Mouse (Mus musculus): ENCODE measurements at regions not wholly inside any gene's neighbourhood (a gene's known extent, or its start where the extent isn't known, plus 50 kb on each side); places are given as distances from the start of the nearest gene placed in this dataset.
A peak's percentile ranks its signal among the peaks of the same experiment; 100 is the strongest.
"Not testable (repeated sequence)": the region's sequence is repeated elsewhere in the genome, so short reads cannot be mapped to it uniquely, and the experiment has no call there.

DNA sequence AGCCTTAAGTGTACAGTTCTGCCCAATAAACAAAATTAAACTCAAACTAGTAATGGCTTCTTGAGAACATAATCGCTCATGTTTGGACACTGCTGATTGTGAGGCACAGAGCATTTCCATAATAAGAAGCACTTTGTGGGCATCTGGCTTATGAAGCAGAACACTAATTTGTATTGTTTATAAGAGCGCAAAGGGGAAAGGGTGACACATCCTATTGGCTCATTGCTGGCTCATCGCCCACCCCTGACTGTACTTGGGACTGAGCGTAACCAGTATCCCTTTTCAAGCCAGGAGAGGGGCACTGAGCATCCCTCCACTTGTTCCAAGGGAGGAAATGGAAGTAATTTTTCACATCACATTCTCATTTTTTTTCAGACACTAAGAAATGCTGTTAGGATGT is 288.0 kb downstream of the Sfmbt2 start:
- Histone ChIP-seq H3K27me3 (no peaks in the 10 kb centered on the region), H3K9me3 (peaks cover 7% of the 10 kb centered on the region; the same call in 1 of the 2 replicates), H3K27ac (no peak overlapping the region), H3K4me2 (replicated peaks) (no peak overlapping the region), H3K4me1 (no peaks in the 10 kb centered on the region), H3K4me3 (no peak overlapping the region), H3K36me3 (no peaks in the 10 kb centered on the region), H3K9ac (no peak overlapping the region)
- WGBS = 88% methylated on average over 4 of the region's 4 CpGs
- ATAC-seq (ENCODE audit: low FRiP score, low read depth) = no peak

DNA sequence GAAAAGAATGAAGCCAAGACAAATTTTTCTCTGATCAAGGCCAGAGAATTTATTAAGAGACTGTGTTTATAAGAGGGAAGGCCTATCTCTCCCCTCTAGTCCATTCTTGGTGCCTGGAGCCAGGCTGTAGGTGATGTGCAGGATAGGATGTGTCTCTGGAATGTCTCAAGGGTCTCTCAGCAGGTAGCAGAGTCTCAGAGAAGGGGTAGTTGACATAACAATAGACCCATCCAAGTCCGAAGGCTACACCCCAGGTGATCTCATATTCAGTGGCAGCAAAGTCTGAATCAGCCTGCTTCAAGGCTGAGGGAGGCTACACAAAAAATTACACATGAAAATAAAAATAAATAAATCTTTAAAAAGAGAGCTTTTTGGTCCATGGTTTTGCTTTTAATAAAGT is 297.6 kb downstream of the Sfmbt2 start:
- H3K4me3 ChIP-seq; H3K4me2 ChIP-seq (replicated peaks); H3K27ac ChIP-seq; H3K27me3 ChIP-seq; H3K9me3 ChIP-seq; ATAC-seq (ENCODE audit: low FRiP score, low read depth); H3K9ac ChIP-seq; H3K36me3 ChIP-seq: not testable (repeated sequence)
- WGBS = 65% methylated on average over 1 of the region's 1 CpGs
- 0 out of 2 replicates have a peak, but pooled peaks cover 12% of the 10 kb centered on the region for H3K4me1 ChIP-seq

GRCm38 (mm10) chr2:10670423-10671298 is 300.4 kb downstream of the Sfmbt2 start:
- no peak for ATAC-seq (ENCODE audit: low FRiP score, low read depth)
- H3K9ac ChIP-seq = no peak overlapping the region
- WGBS = 34% methylated on average over 7 of the region's 7 CpGs
- H3K27me3 ChIP-seq = peaks cover 21% of the 10 kb centered on the region; the same call in 1 of the 2 replicates
- no peaks in the 10 kb centered on the region for H3K36me3 ChIP-seq
- no peak overlapping the region for H3K27ac ChIP-seq
- no peak overlapping the region for H3K4me3 ChIP-seq
- H3K4me2 ChIP-seq (replicated peaks) = no peak overlapping the region
- no peaks in the 10 kb centered on the region for H3K9me3 ChIP-seq
- H3K4me1 ChIP-seq = peaks cover 16% of the 10 kb centered on the region; the same call in 1 of the 2 replicates

GRCm38 (mm10) chr2:10671299-10671632 is 301.0 kb downstream of the Sfmbt2 start:
- H3K9ac ChIP-seq = no peak overlapping the region
- peaks cover 20% of the 10 kb centered on the region for H3K27me3 ChIP-seq
- H3K9me3 ChIP-seq = no peaks in the 10 kb centered on the region
- H3K36me3 ChIP-seq = no peaks in the 10 kb centered on the region
- no peak; the same call in 1 of the 2 replicates for ATAC-seq (ENCODE audit: low FRiP score, low read depth)
- H3K27ac ChIP-seq = no peak overlapping the region
- H3K4me3 ChIP-seq = no peak overlapping the region
- no peak overlapping the region for H3K4me2 ChIP-seq (replicated peaks)
- WGBS = 40% methylated on average over 2 of the region's 2 CpGs
- peaks cover 16% of the 10 kb centered on the region; the same call in 1 of the 2 replicates for H3K4me1 ChIP-seq

GRCm38 (mm10) chr2:10672196-10672595 is 301.9 kb downstream of the Sfmbt2 start:
- Histone ChIP-seq H3K4me2 (replicated peaks) (no peak overlapping the region), H3K9me3 (no peaks in the 10 kb centered on the region), H3K4me3 (no peak overlapping the region), H3K27ac (no peak overlapping the region), H3K4me1 (peaks cover 16% of the 10 kb centered on the region; the same call in 1 of the 2 replicates), H3K9ac (no peak overlapping the region), H3K36me3 (no peaks in the 10 kb centered on the region), H3K27me3 (peaks cover 21% of the 10 kb centered on the region)
- 93% methylated on average over 4 of the region's 4 CpGs for WGBS
- ATAC-seq (ENCODE audit: low FRiP score, low read depth) = no peak

- H3K36me3 ChIP-seq = no peaks in the 10 kb centered on the region
- H3K4me2 ChIP-seq (replicated peaks) = no peak overlapping the region
- H3K27ac ChIP-seq = no peak overlapping the region
- peaks cover 19% of the 10 kb centered on the region for H3K27me3 ChIP-seq
- 28% methylated on average over 6 of the region's 6 CpGs for WGBS
- H3K4me1 ChIP-seq = peaks cover 16% of the 10 kb centered on the region; the same call in 1 of the 2 replicates
- H3K9me3 ChIP-seq = no peaks in the 10 kb centered on the region
- no peak overlapping the region; the same call in 1 of the 2 replicates for H3K9ac ChIP-seq
- ATAC-seq (ENCODE audit: low FRiP score, low read depth) = no peak
- no peak overlapping the region for H3K4me3 ChIP-seq
Measured at GRCm38 (mm10) chr2:10674738-10675349, 304.5 kb downstream of the Sfmbt2 start.

DNA sequence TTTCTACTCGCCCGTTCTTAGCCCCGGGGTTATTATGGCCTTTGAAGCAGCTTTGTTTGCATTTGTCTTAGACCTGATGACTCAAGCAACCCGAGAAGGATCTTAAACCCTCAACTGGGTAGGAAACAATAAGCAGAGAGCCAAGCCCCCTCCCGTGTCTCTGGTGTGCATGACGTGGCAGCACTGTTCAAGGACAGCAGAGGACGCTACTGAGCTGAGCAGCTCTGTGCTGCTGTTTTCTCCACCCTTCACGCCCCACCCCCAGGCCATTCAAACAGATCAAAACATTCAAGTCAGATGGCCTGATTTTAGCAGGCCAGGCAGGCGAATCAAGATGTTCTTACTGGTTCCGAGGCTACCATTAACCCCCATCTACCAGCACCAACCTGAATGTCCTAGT is 331.1 kb downstream of the Sfmbt2 start:
- WGBS = 45% methylated on average over 10 of the region's 10 CpGs
- Histone ChIP-seq H3K4me2 (replicated peaks) (no peak overlapping the region), H3K36me3 (no peaks in the 10 kb centered on the region), H3K4me3 (no peak overlapping the region), H3K27ac (no peak overlapping the region), H3K4me1 (no peaks in the 10 kb centered on the region), H3K9ac (no peak overlapping the region), H3K27me3 (no peaks in the 10 kb centered on the region), H3K9me3 (no peaks in the 10 kb centered on the region)
- no peak for ATAC-seq (ENCODE audit: low FRiP score, low read depth)

DNA sequence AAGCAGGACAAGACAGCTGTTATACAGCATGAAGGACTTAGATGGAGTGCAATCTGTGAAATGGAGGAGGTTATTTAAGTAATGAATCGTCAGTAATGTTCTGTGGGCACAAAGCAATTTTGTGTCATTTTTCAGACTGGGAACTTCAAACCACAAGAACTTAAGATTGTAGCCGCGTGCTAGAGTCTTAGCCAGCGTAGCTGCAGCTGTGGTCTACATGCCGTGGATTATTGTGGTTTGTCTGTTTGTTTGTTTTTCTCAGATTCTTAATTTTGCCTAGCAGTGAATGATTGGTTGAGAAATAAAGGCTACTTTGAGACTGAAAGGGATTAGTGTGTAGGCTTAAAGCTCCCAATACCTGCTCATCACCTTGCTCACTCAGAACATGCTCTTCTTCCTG is 348.1 kb downstream of the Sfmbt2 start:
- WGBS = 66% methylated on average over 5 of the region's 5 CpGs
- Histone ChIP-seq H3K4me1 (no peaks in the 10 kb centered on the region), H3K4me3 (no peak overlapping the region), H3K9me3 (no peaks in the 10 kb centered on the region), H3K36me3 (no peaks in the 10 kb centered on the region), H3K9ac (no peak overlapping the region), H3K27ac (no peak overlapping the region), H3K4me2 (replicated peaks) (no peak overlapping the region), H3K27me3 (peaks cover 3% of the 10 kb centered on the region; the same call in 1 of the 2 replicates)
- no peak for ATAC-seq (ENCODE audit: low FRiP score, low read depth)

DNA sequence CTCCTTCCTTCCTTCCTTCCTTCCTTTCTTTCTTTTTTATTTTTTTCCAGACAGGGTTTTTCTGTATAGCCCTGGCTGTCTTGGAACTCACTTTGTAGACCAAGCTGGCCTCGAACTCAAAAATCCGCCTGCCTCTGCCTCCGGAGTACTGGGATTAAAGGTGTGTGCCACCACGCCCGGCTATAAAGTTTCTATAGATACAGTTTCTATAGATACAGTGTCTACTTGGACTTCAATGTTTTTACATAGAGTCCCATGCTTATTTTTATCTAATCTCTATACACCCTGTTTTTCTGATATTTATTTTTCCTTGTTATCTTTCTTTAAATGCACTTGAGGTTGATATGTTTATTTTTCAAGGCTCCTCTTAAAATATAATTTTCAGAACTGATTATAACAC is 364.0 kb downstream of the Sfmbt2 start:
- not testable (repeated sequence) for H3K27me3 ChIP-seq; ATAC-seq (ENCODE audit: low FRiP score, low read depth); H3K9me3 ChIP-seq; H3K27ac ChIP-seq; H3K4me2 ChIP-seq (replicated peaks); H3K4me3 ChIP-seq; H3K9ac ChIP-seq; H3K36me3 ChIP-seq
- 89% methylated on average over 5 of the region's 5 CpGs for WGBS
- peaks cover 19% of the 10 kb centered on the region for H3K4me1 ChIP-seq

DNA sequence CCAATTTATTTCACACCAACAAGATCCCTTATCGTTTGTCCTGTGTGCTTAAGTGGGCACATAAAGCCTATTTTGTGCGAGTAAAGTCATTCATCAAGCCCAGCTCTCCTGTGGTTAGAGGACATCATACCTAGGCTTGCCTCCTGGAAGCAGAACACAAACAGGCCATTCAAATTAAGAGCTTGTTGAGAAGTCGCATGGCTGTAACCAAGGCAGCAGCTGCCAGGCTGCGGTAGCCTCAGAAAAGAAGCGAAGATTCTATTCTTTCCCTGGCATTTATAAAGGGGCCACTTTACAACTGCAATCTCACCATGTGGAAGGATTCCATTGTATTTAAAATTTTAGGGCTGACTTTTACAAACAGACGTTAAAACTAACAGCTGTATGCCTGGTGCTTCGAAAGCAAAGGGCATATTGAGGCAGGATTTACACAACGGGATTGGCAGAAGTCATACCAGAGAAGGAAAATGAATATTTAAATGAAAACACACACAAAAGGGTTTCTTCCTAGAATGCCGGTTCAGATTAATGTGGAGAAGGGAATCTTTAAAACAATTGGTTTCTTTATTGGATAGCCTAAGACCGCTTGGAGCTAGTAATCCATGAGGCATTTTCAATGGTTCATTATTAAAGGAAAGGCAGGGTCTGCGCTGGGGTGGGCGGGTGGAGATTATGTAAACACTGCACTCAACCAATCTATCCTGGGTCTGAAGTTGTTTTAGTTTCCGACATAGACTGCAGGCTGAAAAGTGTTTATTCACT is 366.6 kb downstream of the Sfmbt2 start:
- peaks cover 14% of the 10 kb centered on the region for H3K4me1 ChIP-seq
- H3K4me3 ChIP-seq = peak overlapping the region; percentile 11
- H3K4me2 ChIP-seq (replicated peaks) = peak overlapping the region; percentile 45
- no peak overlapping the region for H3K9ac ChIP-seq
- peak overlapping the region; percentile 65 for H3K27ac ChIP-seq
- H3K36me3 ChIP-seq = no peaks in the 10 kb centered on the region
- H3K9me3 ChIP-seq = no peaks in the 10 kb centered on the region
- ATAC-seq (ENCODE audit: low FRiP score, low read depth) = peak; percentile 85
- WGBS = 19% methylated on average over 13 of the region's 13 CpGs
- 0 out of 2 replicates have a peak, but pooled peaks cover 6% of the 10 kb centered on the region for H3K27me3 ChIP-seq

DNA sequence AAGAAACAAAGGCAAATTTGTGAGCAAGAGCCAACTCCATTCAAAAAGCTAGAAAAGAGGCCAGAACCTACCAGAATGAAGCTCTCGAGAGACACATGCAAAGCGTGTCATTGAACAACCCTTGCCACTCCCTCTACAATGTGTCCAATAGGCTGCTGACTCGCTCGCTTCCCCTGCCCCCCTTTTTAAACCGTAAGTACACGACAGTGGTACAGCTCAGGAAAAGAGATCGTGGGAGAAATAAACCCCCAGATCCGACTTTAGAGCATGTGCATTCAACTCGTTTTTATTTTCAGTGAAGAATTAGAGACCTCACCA is 367.1 kb downstream of the Sfmbt2 start:
- ATAC-seq (ENCODE audit: low FRiP score, low read depth) = peak; percentile 81
- H3K36me3 ChIP-seq = no peaks in the 10 kb centered on the region
- H3K27ac ChIP-seq = peak overlapping the region; percentile 65; the same call in 1 of the 2 replicates
- WGBS = 61% methylated on average over 9 of the region's 9 CpGs
- H3K27me3 ChIP-seq = 0 out of 2 replicates have a peak, but pooled peaks cover 6% of the 10 kb centered on the region
- peaks cover 14% of the 10 kb centered on the region for H3K4me1 ChIP-seq
- peak overlapping the region; percentile 11; the same call in 1 of the 2 replicates for H3K4me3 ChIP-seq
- peak overlapping the region; percentile 45 for H3K4me2 ChIP-seq (replicated peaks)
- H3K9me3 ChIP-seq = no peaks in the 10 kb centered on the region
- no peak overlapping the region for H3K9ac ChIP-seq

DNA sequence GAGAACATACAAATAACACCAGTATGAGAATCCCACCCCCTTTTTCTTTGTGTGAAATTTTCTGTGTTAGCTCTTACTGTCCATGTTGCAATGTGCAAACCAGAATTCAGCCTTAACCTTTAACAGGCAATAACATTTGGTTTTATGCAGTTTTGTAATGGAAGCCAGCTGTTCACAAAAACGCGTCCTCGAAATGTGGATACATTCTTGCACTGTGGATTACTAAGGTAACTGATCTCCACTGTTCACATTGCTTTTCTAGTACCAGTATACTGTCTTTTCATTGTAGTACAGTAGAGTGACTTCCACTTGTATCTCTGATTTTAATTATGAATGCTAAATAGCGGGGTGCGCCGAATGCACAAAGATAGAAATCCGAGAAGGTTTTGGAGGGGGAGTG is 374.8 kb downstream of the Sfmbt2 start:
- Histone ChIP-seq H3K4me1 (peaks cover 17% of the 10 kb centered on the region), H3K27me3 (no peaks in the 10 kb centered on the region), H3K36me3 (no peaks in the 10 kb centered on the region), H3K9ac (no peak overlapping the region), H3K4me2 (replicated peaks) (peak overlapping the region; percentile 12), H3K4me3 (no peak overlapping the region), H3K27ac (no peak overlapping the region), H3K9me3 (no peaks in the 10 kb centered on the region)
- WGBS = 27% methylated on average over 7 of the region's 7 CpGs
- peak; percentile 80 for ATAC-seq (ENCODE audit: low FRiP score, low read depth)
